Mouse (Mus musculus) limb, embryonic 15.5 days (tissue): ENCODE results near the gene Ntn1. TPM values are rescaled to one million over a fixed set of nuclear protein-coding genes. Genes with fewer than 3 reads are reported as not detected.
A peak's percentile ranks its signal among the peaks of the same experiment; 100 is the strongest.

ENCODE experiments used
- ATAC-seq: fragments of 200-750 bp; cut with Nextera tagmentation; 2 replicates; pipeline ENCODE4 v1.8.0; 2017; ENCODE audit warnings: low read depth, moderate TSS enrichment; ENCODE audit not compliant: insufficient number of reproducible peaks, low FRiP score, low TSS enrichment
- H3K27ac ChIP-seq: fragments of 300-500 bp; sonication (generic); 2 replicates; pipeline ENCODE4 v1.5.1; 2015; ENCODE audit warnings: moderate library complexity, mild to moderate bottlenecking, inconsistent platforms
- H3K27me3 ChIP-seq: fragments of 300-500 bp; sonication (generic); 2 replicates; pipeline ENCODE4 v1.6.1; 2015; ENCODE audit warnings: inconsistent platforms
- H3K36me3 ChIP-seq: fragments of 300-500 bp; sonication (generic); 2 replicates; pipeline ENCODE4 v1.6.1; 2015; ENCODE audit warnings: inconsistent platforms
- H3K4me1 ChIP-seq: fragments of 300-500 bp; sonication (generic); 2 replicates; pipeline ENCODE4 v1.6.1; 2015; ENCODE audit warnings: inconsistent platforms
- H3K4me2 ChIP-seq: fragments of 300-500 bp; sonication (generic); 2 replicates; pipeline ENCODE4 v1.6.1; 2015; ENCODE audit warnings: mild to moderate bottlenecking, inconsistent platforms
- H3K4me3 ChIP-seq: fragments of 300-500 bp; sonication (generic); 2 replicates; pipeline ENCODE4 v1.5.1; 2015; ENCODE audit warnings: mild to moderate bottlenecking, inconsistent platforms
- H3K9ac ChIP-seq: fragments of 300-500 bp; sonication (generic); 2 replicates; pipeline ENCODE4 v1.6.1; 2015; ENCODE audit warnings: inconsistent platforms
- H3K9me3 ChIP-seq: fragments of 300-500 bp; sonication (generic); 2 replicates; pipeline ENCODE4 v1.6.1; 2016; ENCODE audit warnings: inconsistent platforms
- WGBS: fragments of 180-500 bp; shearing (Covaris S2); methylation state at CpG from one replicate; pipeline ENCODE4 v1.1.7; 2015; 5-methylcytosine and 5-hydroxymethylcytosine counted together
- polyA plus RNA-seq: library from polyadenylated mRNA; unstranded; fragments of >200 nt; fragmentation: Nextera tagmentation; extraction: Ambion mirVana; gene quantifications from 2 replicates; pipeline ENCODE4 v1.2.1, GENCODE M21; 2015

Ntn1 gene
- polyA plus RNA-seq, 1 experiment from 2014 or later, result 9.0 TPM

DNA sequence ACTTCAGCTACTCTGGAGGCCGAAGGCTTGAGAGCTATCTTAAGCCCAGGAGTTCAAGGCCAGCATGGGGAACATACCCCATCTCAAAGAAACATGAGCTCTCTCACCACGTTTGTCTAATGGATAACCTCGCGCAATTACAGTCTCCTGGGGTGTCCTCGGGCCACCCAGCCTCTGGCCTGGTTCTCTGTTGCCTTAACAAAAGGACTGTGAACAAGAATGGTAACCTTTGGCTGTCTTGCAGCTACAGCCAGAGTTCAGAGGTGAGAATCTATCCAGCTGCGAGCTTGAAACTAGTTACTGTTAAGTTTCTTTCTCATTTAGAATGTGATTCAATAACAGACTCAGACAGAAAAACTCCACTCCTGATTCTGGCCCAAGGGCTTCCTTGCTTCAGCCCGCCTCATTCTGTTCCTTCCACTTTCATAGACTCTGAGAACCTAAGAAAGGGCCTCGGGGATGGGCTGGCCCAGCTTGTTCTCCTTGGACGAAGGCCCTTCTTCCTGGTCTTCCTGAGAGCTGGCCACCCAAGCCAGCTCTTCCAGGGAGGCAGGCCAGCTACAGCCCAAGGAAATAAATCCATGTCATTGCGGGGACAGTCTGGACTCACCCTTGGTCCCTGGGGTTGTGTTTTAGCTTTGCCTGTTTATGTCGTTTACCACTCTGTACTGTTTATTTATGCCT, 12.5 kb downstream of the Ntn1 start:
- ATAC-seq, result no peak
- Histone ChIP-seq H3K27me3 (peaks cover 90% of the 10 kb centered on the region), H3K36me3 (no peaks in the 10 kb centered on the region), H3K4me3 (no peak overlapping the region), H3K4me1 (peaks cover 31% of the 10 kb centered on the region), H3K4me2 (no peak overlapping the region), H3K9me3 (no peaks in the 10 kb centered on the region), H3K9ac (no peak overlapping the region), H3K27ac (no peak overlapping the region)
- 56% methylated on average over 11 of the region's 11 CpGs for WGBS

GRCm38 (mm10) chr11:68387441-68387760, 13.2 kb downstream of the Ntn1 start:
- H3K4me1 ChIP-seq, result peaks cover 31% of the 10 kb centered on the region
- H3K4me3 ChIP-seq, result peak overlapping the region; percentile 68
- H3K9me3 ChIP-seq, result no peaks in the 10 kb centered on the region
- 0 out of 2 replicates have a peak overlapping the region, but pooled peaks have one; percentile 67 for H3K27ac ChIP-seq
- H3K9ac ChIP-seq, result peak overlapping the region; percentile 57
- peak overlapping the region; percentile 98 for H3K4me2 ChIP-seq
- ATAC-seq, result no peak
- 36% methylated on average over 4 of the region's 4 CpGs for WGBS
- no peaks in the 10 kb centered on the region for H3K36me3 ChIP-seq
- H3K27me3 ChIP-seq, result peaks cover 87% of the 10 kb centered on the region

DNA sequence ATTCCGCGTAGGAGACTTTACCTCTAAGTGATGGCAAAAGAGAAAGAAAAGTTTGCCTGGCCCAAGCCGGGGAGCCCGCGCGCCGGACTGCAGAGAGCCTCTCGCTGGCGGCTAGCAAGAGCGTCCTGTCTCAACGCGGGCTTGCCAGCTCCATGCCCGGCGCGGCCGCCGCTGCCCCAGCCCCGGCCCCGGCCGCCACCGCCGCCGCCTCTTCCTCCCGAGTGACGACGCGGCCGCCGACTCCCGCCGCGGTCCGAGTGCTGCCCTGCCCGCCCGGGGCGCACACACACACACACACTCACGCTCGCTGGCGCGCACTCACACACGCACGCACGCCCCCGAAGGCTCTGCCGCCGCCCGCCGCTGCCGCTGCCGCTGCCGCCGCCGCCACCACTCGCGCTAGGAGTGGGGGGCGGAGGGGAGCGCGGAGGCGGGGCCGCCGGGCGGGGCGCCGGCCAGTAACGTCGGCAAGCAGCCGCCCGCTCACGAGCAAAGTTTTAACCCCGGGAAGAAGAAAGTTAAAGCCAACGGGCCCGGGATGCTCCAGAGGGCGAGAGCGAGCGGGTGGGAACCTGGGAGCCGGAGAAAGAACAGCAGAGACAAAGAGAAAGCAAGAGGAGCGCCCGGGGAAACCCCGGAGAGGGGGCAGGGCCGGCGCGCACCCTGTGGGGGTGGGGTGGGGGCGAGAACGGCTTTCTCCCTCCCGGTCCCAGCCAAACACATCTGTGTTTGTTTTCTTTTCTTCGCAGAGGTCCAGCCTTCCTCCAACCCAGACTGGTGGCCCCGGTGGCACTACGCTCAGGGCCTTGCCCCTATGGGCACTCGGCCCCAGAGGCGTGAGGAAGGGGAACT, 13.8 kb downstream of the Ntn1 start:
- Histone ChIP-seq H3K27ac (peak overlapping the region; percentile 67), H3K27me3 (peaks cover 85% of the 10 kb centered on the region), H3K4me1 (peaks cover 31% of the 10 kb centered on the region), H3K4me3 (peak overlapping the region; percentile 68), H3K9me3 (no peaks in the 10 kb centered on the region), H3K4me2 (peak overlapping the region; percentile 98), H3K9ac (peak overlapping the region; percentile 57), H3K36me3 (no peaks in the 10 kb centered on the region)
- peak; percentile 48; the same call in 1 of the 2 replicates for ATAC-seq
- under 1% methylated on average over 83 of the region's 90 CpGs for WGBS

GRCm38 (mm10) chr11:68385921-68386588, 14.6 kb downstream of the Ntn1 start:
- Histone ChIP-seq H3K27ac (peak overlapping the region; percentile 67; the same call in 1 of the 2 replicates), H3K9me3 (no peaks in the 10 kb centered on the region), H3K9ac (peak overlapping the region; percentile 57), H3K4me3 (peak overlapping the region; percentile 68), H3K36me3 (no peaks in the 10 kb centered on the region), H3K27me3 (peaks cover 85% of the 10 kb centered on the region), H3K4me1 (peaks cover 31% of the 10 kb centered on the region), H3K4me2 (peak overlapping the region; percentile 98)
- under 1% methylated on average over 51 of the region's 68 CpGs for WGBS
- ATAC-seq, result 0 out of 2 replicates have a peak, but pooled peaks have one; percentile 4

- Histone ChIP-seq H3K4me1 (peaks cover 28% of the 10 kb centered on the region), H3K9ac (0 out of 2 replicates have a peak overlapping the region, but pooled peaks have one; percentile 57), H3K27me3 (peaks cover 79% of the 10 kb centered on the region), H3K27ac (no peak overlapping the region), H3K9me3 (no peaks in the 10 kb centered on the region), H3K36me3 (no peaks in the 10 kb centered on the region), H3K4me2 (peak overlapping the region; percentile 98), H3K4me3 (peak overlapping the region; percentile 68)
- ATAC-seq, result no peak
- under 1% methylated on average over 94 of the region's 94 CpGs for WGBS
Measured at GRCm38 (mm10) chr11:68385021-68385821, 15.4 kb downstream of the Ntn1 start.

GRCm38 (mm10) chr11:68384592-68385020, 16.0 kb downstream of the Ntn1 start:
- Histone ChIP-seq H3K27ac (no peak overlapping the region), H3K9ac (0 out of 2 replicates have a peak overlapping the region, but pooled peaks have one; percentile 18)
- under 1% methylated on average over 27 of the region's 27 CpGs for WGBS

GRCm38 (mm10) chr11:68384131-68384530, 16.5 kb downstream of the Ntn1 start:
- no peak overlapping the region; the same call in 1 of the 2 replicates for H3K4me2 ChIP-seq
- no peak overlapping the region for H3K27ac ChIP-seq
- peak overlapping the region; percentile 68 for H3K4me3 ChIP-seq
- WGBS, result 17% methylated on average over 12 of the region's 12 CpGs
- no peaks in the 10 kb centered on the region for H3K36me3 ChIP-seq
- peaks cover 35% of the 10 kb centered on the region for H3K4me1 ChIP-seq
- H3K27me3 ChIP-seq, result peaks cover 77% of the 10 kb centered on the region
- H3K9me3 ChIP-seq, result no peaks in the 10 kb centered on the region
- ATAC-seq, result no peak
- H3K9ac ChIP-seq, result no peak overlapping the region

More at GRCm38 (mm10) chr11:68384592-68385020, 16.0 kb downstream of the Ntn1 start:
- ATAC-seq, result no peak
- H3K4me2 ChIP-seq, result peak overlapping the region; percentile 98
- H3K36me3 ChIP-seq, result no peaks in the 10 kb centered on the region
- H3K4me1 ChIP-seq, result peaks cover 31% of the 10 kb centered on the region
- peak overlapping the region; percentile 68 for H3K4me3 ChIP-seq
- peaks cover 79% of the 10 kb centered on the region for H3K27me3 ChIP-seq
- H3K9me3 ChIP-seq, result no peaks in the 10 kb centered on the region

DNA sequence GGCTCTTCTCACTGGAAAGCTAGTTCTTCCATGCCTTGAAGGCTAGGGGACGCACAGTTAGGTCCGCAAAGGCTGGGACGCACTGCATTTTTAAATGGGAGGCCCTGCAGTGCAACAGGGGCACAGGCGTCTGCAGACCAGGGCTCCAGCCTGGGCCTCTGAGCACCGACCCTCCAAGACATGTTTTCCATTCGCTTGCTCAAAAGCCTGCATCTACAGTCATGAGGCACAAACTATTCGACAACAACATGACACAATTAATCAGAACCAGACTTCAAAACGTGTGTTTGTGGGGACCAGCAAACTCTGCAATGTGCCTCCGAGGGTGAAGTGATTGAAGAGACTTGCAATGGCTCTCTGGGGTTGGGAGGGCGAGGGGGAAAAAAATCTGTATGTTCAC, 17.1 kb downstream of the Ntn1 start:
- no peaks in the 10 kb centered on the region for H3K9me3 ChIP-seq
- H3K9ac ChIP-seq, result no peak overlapping the region
- H3K27ac ChIP-seq, result no peak overlapping the region
- peaks cover 71% of the 10 kb centered on the region for H3K27me3 ChIP-seq
- no peaks in the 10 kb centered on the region for H3K36me3 ChIP-seq
- ATAC-seq, result no peak
- H3K4me3 ChIP-seq, result no peak overlapping the region
- H3K4me1 ChIP-seq, result peaks cover 35% of the 10 kb centered on the region
- 27% methylated on average over 10 of the region's 10 CpGs for WGBS
- H3K4me2 ChIP-seq, result no peak overlapping the region

DNA sequence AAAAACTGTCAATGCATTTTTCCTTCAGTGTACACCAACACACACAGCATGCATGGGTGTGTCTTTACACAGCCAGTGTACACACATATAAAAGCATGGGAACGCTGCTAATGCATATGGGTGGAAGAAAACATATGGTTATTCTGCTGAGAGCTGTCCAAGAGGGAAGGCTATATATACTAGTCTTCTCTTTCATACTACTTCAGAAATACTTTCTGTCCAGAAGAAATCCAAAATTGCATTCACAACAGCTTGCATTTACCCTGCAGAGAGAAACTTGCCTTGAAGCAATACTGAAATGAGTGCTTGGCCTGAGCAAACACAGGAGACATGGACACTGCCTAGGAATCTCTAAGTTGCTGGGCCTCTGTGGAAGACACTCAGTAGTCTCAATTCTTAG, 18.8 kb downstream of the Ntn1 start:
- H3K27me3 ChIP-seq, result peaks cover 55% of the 10 kb centered on the region

GRCm38 (mm10) chr11:68381318-68381717, 19.3 kb downstream of the Ntn1 start:
- 74% methylated on average over 9 of the region's 9 CpGs for WGBS
- no peak overlapping the region for H3K27ac ChIP-seq
- H3K4me2 ChIP-seq, result no peak overlapping the region
- no peak overlapping the region for H3K4me3 ChIP-seq
- peaks cover 27% of the 10 kb centered on the region for H3K4me1 ChIP-seq
- no peak for ATAC-seq
- H3K36me3 ChIP-seq, result no peaks in the 10 kb centered on the region
- H3K9ac ChIP-seq, result no peak overlapping the region
- H3K9me3 ChIP-seq, result no peaks in the 10 kb centered on the region
- H3K27me3 ChIP-seq, result peaks cover 50% of the 10 kb centered on the region

More for the DNA sequence above, 18.8 kb downstream of the Ntn1 start:
- no peak for ATAC-seq
- whole genome bisulfite sequencing, result 62% methylated on average over 1 of the region's 1 CpGs
- no peak overlapping the region for H3K4me3 ChIP-seq
- no peaks in the 10 kb centered on the region for H3K36me3 ChIP-seq
- peaks cover 30% of the 10 kb centered on the region for H3K4me1 ChIP-seq
- H3K4me2 ChIP-seq, result no peak overlapping the region
- H3K27ac ChIP-seq, result no peak overlapping the region
- no peak overlapping the region for H3K9ac ChIP-seq
- no peaks in the 10 kb centered on the region for H3K9me3 ChIP-seq
